9 mouse cellular contexts compared by ENCODE assay signal in genomic region chr9:62421027-62421426, GRCm38 (mm10).
DNase-seq lines count a peak whose midpoint lies in the region; ATAC-seq and TF ChIP-seq lines count a peak whose summit lies in the region.
"Had no signal": no experiment of that assay in that cellular context is flagged by ENCODE, and none has a peak within 500 bp of the region (broad histone marks: within the 10 kb centered on the region; RNA-seq: fewer than 3 reads in every experiment).

No protein-coding gene starts in this region.

- peak overlapping the region; percentile 67 for H3K9ac ChIP-seq in liver, adult 2 months (ENCODE audit: low read depth, low read length)
- H3K9ac ChIP-seq in midbrain, postnatal 0 days (replicated peaks; ENCODE audit: low read length, poor library complexity, severe bottlenecking): no peak overlapping the region
- H3K9ac ChIP-seq in stomach, embryonic 15.5 days: no peak overlapping the region

- WGBS in embryonic facial prominence, embryonic 10.5 days: 3% methylated on average over 13 of the region's 13 CpGs
- WGBS in liver, adult 2 months: 7% methylated on average over 13 of the region's 13 CpGs
- 13% methylated on average over 13 of the region's 13 CpGs for WGBS in midbrain, postnatal 0 days
- 3% methylated on average over 13 of the region's 13 CpGs for WGBS in stomach, embryonic 15.5 days

- no peak for TF ChIP-seq CTCF in liver, adult 2 months (IDR thresholded peaks at IDR 0.05; ENCODE audit: low read depth, low read length)
- TF ChIP-seq CTCF in midbrain, postnatal 0 days (IDR thresholded peaks at IDR 0.05): no peak

- H3K27ac ChIP-seq in embryonic facial prominence, embryonic 10.5 days (replicated peaks): peak overlapping the region; percentile 74
- H3K27ac ChIP-seq in liver, adult 2 months (replicated peaks; ENCODE audit: insufficient read depth, low read depth, low read length): peak overlapping the region; percentile 55
- no peak overlapping the region for H3K27ac ChIP-seq in midbrain, postnatal 0 days (ENCODE audit: low read depth, low read length)
- peak overlapping the region; percentile 21; the same call in 1 of the 2 replicates for H3K27ac ChIP-seq in stomach, embryonic 15.5 days

- H3K4me2 ChIP-seq in midbrain, postnatal 0 days (ENCODE audit: low read depth, low read length, poor library complexity, severe bottlenecking): no peak overlapping the region
- H3K4me2 ChIP-seq in stomach, embryonic 15.5 days: peak overlapping the region; percentile 61

- peaks cover 30% of the 10 kb centered on the region for H3K4me1 ChIP-seq in embryonic facial prominence, embryonic 10.5 days
- 0 out of 2 replicates have a peak, but pooled peaks cover 2% of the 10 kb centered on the region for H3K4me1 ChIP-seq in liver, adult 2 months (ENCODE audit: control insufficient read depth, insufficient read depth, low read length)
- no peaks in the 10 kb centered on the region for H3K4me1 ChIP-seq in midbrain, postnatal 0 days (ENCODE audit: insufficient read depth, low read length)
- peaks cover 17% of the 10 kb centered on the region for H3K4me1 ChIP-seq in stomach, embryonic 15.5 days

- TF ChIP-seq POLR2A in liver, adult 2 months (IDR thresholded peaks at IDR 0.05; ENCODE audit: extremely low read depth, insufficient read depth, low read length): no peak

- peak overlapping the region; percentile 47 for H3K4me3 ChIP-seq in embryonic facial prominence, embryonic 10.5 days
- H3K4me3 ChIP-seq in liver, adult 2 months (ENCODE audit: insufficient read depth, low read depth, low read length): peak overlapping the region; percentile 45
- no peak overlapping the region for H3K4me3 ChIP-seq in midbrain, postnatal 0 days (ENCODE audit: low read depth, low read length)
- H3K4me3 ChIP-seq in stomach, embryonic 15.5 days (replicated peaks): peak overlapping the region; percentile 31

- peaks cover 4% of the 10 kb centered on the region; the same call in 1 of the 2 replicates for H3K9me3 ChIP-seq in embryonic facial prominence, embryonic 10.5 days
- H3K9me3 ChIP-seq in midbrain, postnatal 0 days (ENCODE audit: low read length): no peaks in the 10 kb centered on the region
- H3K9me3 ChIP-seq in stomach, embryonic 15.5 days: no peaks in the 10 kb centered on the region

- H3K79me2 ChIP-seq in liver, adult 2 months (ENCODE audit: control insufficient read depth, insufficient read depth, low read length): no peaks in the 10 kb centered on the region

- H3K27me3 ChIP-seq in embryonic facial prominence, embryonic 10.5 days (replicated peaks; ENCODE audit: low read depth, poor library complexity, severe bottlenecking): no peaks in the 10 kb centered on the region
- H3K27me3 ChIP-seq in liver, adult 2 months (ENCODE audit: control insufficient read depth, insufficient read depth, low read length): no peaks in the 10 kb centered on the region
- H3K27me3 ChIP-seq in midbrain, postnatal 0 days (ENCODE audit: insufficient read depth, low read length): no peaks in the 10 kb centered on the region
- H3K27me3 ChIP-seq in stomach, embryonic 15.5 days (replicated peaks): no peaks in the 10 kb centered on the region

- ATAC-seq in midbrain, postnatal 0 days (ENCODE audit: low FRiP score): peak; percentile 21; the same call in 1 of the 2 replicates
- ATAC-seq in stomach, embryonic 15.5 days (ENCODE audit: insufficient read depth, low FRiP score, low read depth): peak; percentile 82

- DNase-seq in right cerebral cortex, adult 2 months (ENCODE audit: low spot score in 2 of 2): peak; percentile 54 to 57
- no peak for DNase-seq in right cerebral cortex, postnatal 36 days (ENCODE audit: low spot score in 2 of 2)
- peak; percentile 77 for DNase-seq in embryonic facial prominence, embryonic 10.5 days (ENCODE audit: low spot score)
- DNase-seq in heart, adult 8-10 months (ENCODE audit: low spot score): peak; percentile 92
- DNase-seq in kidney, adult 11 months: peak; percentile 86
- peak; percentile 59 for DNase-seq in liver, adult 2 months (ENCODE audit: extremely low read depth, low read depth, low spot score)
- DNase-seq in midbrain, postnatal 0 days (ENCODE audit: low spot score): peak; percentile 42

- H3K36me3 ChIP-seq in embryonic facial prominence, embryonic 10.5 days (replicated peaks): peaks cover 7% of the 10 kb centered on the region
- H3K36me3 ChIP-seq in liver, adult 2 months (ENCODE audit: control insufficient read depth, insufficient read depth, low read length): no peaks in the 10 kb centered on the region
- peaks cover 20% of the 10 kb centered on the region for H3K36me3 ChIP-seq in midbrain, postnatal 0 days (ENCODE audit: insufficient read depth, low read length)
- no peaks in the 10 kb centered on the region for H3K36me3 ChIP-seq in stomach, embryonic 15.5 days
- H3K36me3 ChIP-seq: G1E had no signal

Comparison
In these comparisons a context has a peak if more than half of its experiments do, and no peak if none do; other contexts are left out.
1. DNase-seq: peak in right cerebral cortex, adult 2 months (2 of 2), embryonic facial prominence, embryonic 10.5 days (single experiment), heart, adult 8-10 months (single experiment), kidney, adult 11 months (single experiment), liver, adult 2 months (single experiment) and midbrain, postnatal 0 days (single experiment); none in right cerebral cortex, postnatal 36 days (0 of 2).